Mouse (Mus musculus) myocyte (in vitro differentiated cells): ENCODE results near the gene Tbc1d23. TPM values are rescaled to one million over a fixed set of nuclear protein-coding genes. Genes with fewer than 3 reads are reported as not detected.
"Not testable (repeated sequence)": the region's sequence is repeated elsewhere in the genome, so short reads cannot be mapped to it uniquely, and the experiment has no call there.

ENCODE experiments used
- H3K27me3 ChIP-seq: one replicate; pipeline ENCODE4 v1.6.1; 2011; ENCODE audit not compliant: control insufficient read depth, insufficient read depth, insufficient read length
- H3K36me3 ChIP-seq: one replicate; pipeline ENCODE4 v1.6.1; 2011; ENCODE audit not compliant: control insufficient read depth, insufficient read depth
- H3K4me2 ChIP-seq: one replicate; pipeline ENCODE4 v1.6.1; 2011; ENCODE audit warnings: low read depth, control low read depth
- H3K4me3 ChIP-seq: one replicate; pipeline ENCODE4 v1.5.1; 2011; ENCODE audit warnings: mild to moderate bottlenecking, control low read depth, moderate library complexity
- H3K79me2 ChIP-seq: one replicate; pipeline ENCODE4 v1.6.1; 2011; ENCODE audit not compliant: control insufficient read depth, insufficient read depth
- H3ac ChIP-seq: one replicate; pipeline ENCODE4 v1.6.1; 2011; ENCODE audit not compliant: control insufficient read depth, insufficient read length
- CEBPB ChIP-seq: IDR thresholded peaks from 2 replicates; pipeline ENCODE4 v1.6.1; 2011; ENCODE audit warnings: mild to moderate bottlenecking, moderate library complexity; ENCODE audit not compliant: poor library complexity, insufficient read depth, severe bottlenecking
- E2F4 ChIP-seq: IDR thresholded peaks from one replicate; pipeline ENCODE4 v1.6.1; 2011; ENCODE audit warnings: mild to moderate bottlenecking, control low read depth, moderate library complexity; ENCODE audit not compliant: insufficient read depth
- MAX ChIP-seq: IDR thresholded peaks from one replicate; pipeline ENCODE4 v1.6.1; 2011; ENCODE audit warnings: low read depth, mild to moderate bottlenecking, control low read depth
- MYOD1 ChIP-seq, 3 experiments: IDR thresholded peaks; one replicate each; pipeline ENCODE4 v1.6.1; 2011; ENCODE audit warnings: control low read depth in 2 of 3, low read depth in 2 of 3, mild to moderate bottlenecking in 2 of 3, moderate library complexity in 1 of 3; ENCODE audit not compliant: insufficient read length in 2 of 3, control insufficient read depth in 1 of 3
- MYOG ChIP-seq, 3 experiments: IDR thresholded peaks; one replicate each; pipeline ENCODE4 v1.6.1; 2011; ENCODE audit warnings: control low read depth in 2 of 3, low read depth in 2 of 3, mild to moderate bottlenecking in 2 of 3; ENCODE audit not compliant: insufficient read length in 2 of 3, control insufficient read depth in 1 of 3, insufficient read depth in 1 of 3
- POLR2A ChIP-seq: IDR thresholded peaks from one replicate; pipeline ENCODE4 v1.6.1; 2011; ENCODE audit warnings: low read depth, mild to moderate bottlenecking, control low read depth, moderate library complexity; ENCODE audit not compliant: insufficient read length
- POLR2AphosphoS2 ChIP-seq: IDR thresholded peaks from one replicate; pipeline ENCODE4 v1.6.1; 2011; ENCODE audit warnings: low read depth, control low read depth; ENCODE audit not compliant: insufficient read length
- REST ChIP-seq: IDR thresholded peaks from one replicate; pipeline ENCODE4 v1.6.1; 2011; ENCODE audit warnings: mild to moderate bottlenecking, control low read depth, moderate library complexity; ENCODE audit not compliant: insufficient read depth, insufficient read length
- SRF ChIP-seq: IDR thresholded peaks from one replicate; pipeline ENCODE4 v1.6.1; 2011; ENCODE audit warnings: low read depth; ENCODE audit not compliant: control insufficient read depth, insufficient read length
- TCF12 ChIP-seq: IDR thresholded peaks from one replicate; pipeline ENCODE4 v1.6.1; 2011; ENCODE audit warnings: mild to moderate bottlenecking, control low read depth; ENCODE audit not compliant: poor library complexity, insufficient read depth, severe bottlenecking
- TCF3 ChIP-seq: IDR thresholded peaks from one replicate; pipeline ENCODE4 v1.6.1; 2011; ENCODE audit warnings: low read depth, control low read depth; ENCODE audit not compliant: insufficient read length
- USF1 ChIP-seq: IDR thresholded peaks from one replicate; pipeline ENCODE4 v1.6.1; 2011; ENCODE audit warnings: low read depth, mild to moderate bottlenecking, control low read depth, moderate library complexity
- polyA plus RNA-seq: library from polyadenylated mRNA; unstranded; fragments of >200 nt; fragmentation: generic; extraction: Trizol; gene quantifications from one replicate; pipeline ENCODE4 v1.2.1, GENCODE M21; 2012; ENCODE audit warnings: missing spikeins

Gene Tbc1d23
- polyA plus RNA-seq, 1 experiment: 9.6 TPM

DNA sequence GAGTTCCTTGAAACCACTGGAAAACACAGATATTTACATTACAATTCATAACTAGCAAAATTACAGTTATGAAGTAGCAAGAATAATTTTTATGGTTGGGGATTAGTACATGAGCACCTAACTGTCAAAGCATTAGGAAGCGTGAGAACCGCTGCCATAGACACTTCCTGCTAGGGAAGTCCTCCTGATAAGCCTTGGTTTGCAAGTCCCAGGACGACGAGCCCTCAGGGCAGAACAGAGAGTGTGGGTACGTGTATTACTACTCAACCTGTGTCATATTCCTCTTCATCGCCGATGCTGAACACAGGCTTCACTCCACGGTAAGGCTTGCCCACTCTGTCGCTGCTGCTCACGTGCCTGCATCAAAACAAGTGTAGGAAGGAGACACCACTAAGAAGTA, 53.6 kb downstream of the Tbc1d23 start:
- no peak overlapping the region for H3K4me2 ChIP-seq
- no peaks in the 10 kb centered on the region for H3K27me3 ChIP-seq
- no peak for TF ChIP-seq TCF12
- no peak for TF ChIP-seq POLR2A
- TF ChIP-seq CEBPB: no peak
- TF ChIP-seq MYOG (IDR thresholded peaks at IDR 0.05; ENCODE audit: control insufficient read depth in 1 of 3, insufficient read depth in 1 of 3, insufficient read length in 2 of 3, low read depth in 2 of 3): no peak
- TF ChIP-seq MYOD1 (IDR thresholded peaks at IDR 0.05; ENCODE audit: control insufficient read depth in 1 of 3, insufficient read length in 2 of 3, low read depth in 2 of 3): no peak
- TF ChIP-seq REST: no peak
- H3K36me3 ChIP-seq: peaks cover 13% of the 10 kb centered on the region
- H3ac ChIP-seq: no peak overlapping the region
- H3K4me3 ChIP-seq: no peak overlapping the region
- no peaks in the 10 kb centered on the region for H3K79me2 ChIP-seq

- no peaks in the 10 kb centered on the region for H3K79me2 ChIP-seq
- no peak overlapping the region for H3ac ChIP-seq
- no peak overlapping the region for H3K4me2 ChIP-seq
- no peak overlapping the region for H3K4me3 ChIP-seq
- no peak for TF ChIP-seq TCF12
- no peak for TF ChIP-seq MYOG (IDR thresholded peaks at IDR 0.05; ENCODE audit: control insufficient read depth in 1 of 3, insufficient read depth in 1 of 3, insufficient read length in 2 of 3, low read depth in 2 of 3)
- no peak for TF ChIP-seq USF1
- TF ChIP-seq TCF3: no peak
- TF ChIP-seq REST: no peak
- TF ChIP-seq CEBPB: no peak
- no peak for TF ChIP-seq MYOD1 (IDR thresholded peaks at IDR 0.05; ENCODE audit: control insufficient read depth in 1 of 3, insufficient read length in 2 of 3, low read depth in 2 of 3)
- TF ChIP-seq POLR2A: no peak
- H3K27me3 ChIP-seq: no peaks in the 10 kb centered on the region
- H3K36me3 ChIP-seq: peaks cover 13% of the 10 kb centered on the region
These were observed 54.0 kb downstream of the Tbc1d23 start for GRCm38 (mm10) chr16:57177254-57177653.

- H3K79me2 ChIP-seq: no peaks in the 10 kb centered on the region
- no peak overlapping the region for H3ac ChIP-seq
- peaks cover 13% of the 10 kb centered on the region for H3K36me3 ChIP-seq
- H3K4me2 ChIP-seq: no peak overlapping the region
- H3K4me3 ChIP-seq: no peak overlapping the region
- TF ChIP-seq POLR2AphosphoS2 (no peak), POLR2A (no peak), MYOG (IDR thresholded peaks at IDR 0.05; ENCODE audit: control insufficient read depth in 1 of 3, insufficient read depth in 1 of 3, insufficient read length in 2 of 3, low read depth in 2 of 3) (no peak)
- no peaks in the 10 kb centered on the region for H3K27me3 ChIP-seq
These were observed 55.0 kb downstream of the Tbc1d23 start for GRCm38 (mm10) chr16:57176276-57176675.

DNA sequence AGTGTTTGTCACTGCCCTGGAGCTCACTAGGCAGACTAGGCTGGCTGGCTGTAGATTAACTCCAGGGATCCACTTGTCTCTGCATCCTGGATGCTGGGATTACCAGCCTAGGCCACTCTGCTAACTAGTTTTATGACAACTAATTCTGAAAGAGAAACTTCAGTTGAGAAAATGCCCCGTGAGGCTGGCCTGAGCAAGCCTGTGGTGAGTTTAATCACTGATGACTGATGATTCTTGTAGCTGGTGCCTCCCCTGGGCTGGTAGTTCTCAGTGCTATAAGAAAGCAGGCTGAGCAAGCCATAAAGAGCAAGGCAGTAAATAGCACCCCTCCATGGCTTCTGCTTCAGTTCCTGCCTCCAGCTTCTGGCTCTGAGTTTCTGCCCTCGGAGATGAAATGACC, 55.6 kb downstream of the Tbc1d23 start:
- no peak overlapping the region for H3ac ChIP-seq
- H3K27me3 ChIP-seq: no peaks in the 10 kb centered on the region
- TF ChIP-seq MYOG (IDR thresholded peaks at IDR 0.05; ENCODE audit: control insufficient read depth in 1 of 3, insufficient read depth in 1 of 3, insufficient read length in 2 of 3, low read depth in 2 of 3) (no peak), MAX (no peak), CEBPB (no peak), MYOD1 (IDR thresholded peaks at IDR 0.05; ENCODE audit: control insufficient read depth in 1 of 3, insufficient read length in 2 of 3, low read depth in 2 of 3) (no peak), TCF3 (no peak), TCF12 (no peak), REST (no peak), POLR2AphosphoS2 (no peak), E2F4 (no peak)
- no peaks in the 10 kb centered on the region for H3K79me2 ChIP-seq
- H3K4me3 ChIP-seq: no peak overlapping the region
- no peak overlapping the region for H3K4me2 ChIP-seq
- H3K36me3 ChIP-seq: peaks cover 18% of the 10 kb centered on the region

GRCm38 (mm10) chr16:57174480-57174879, 56.8 kb downstream of the Tbc1d23 start:
- H3ac ChIP-seq, H3K4me2 ChIP-seq, H3K27me3 ChIP-seq, H3K79me2 ChIP-seq, H3K4me3 ChIP-seq: not testable (repeated sequence)
- peaks cover 24% of the 10 kb centered on the region for H3K36me3 ChIP-seq

DNA sequence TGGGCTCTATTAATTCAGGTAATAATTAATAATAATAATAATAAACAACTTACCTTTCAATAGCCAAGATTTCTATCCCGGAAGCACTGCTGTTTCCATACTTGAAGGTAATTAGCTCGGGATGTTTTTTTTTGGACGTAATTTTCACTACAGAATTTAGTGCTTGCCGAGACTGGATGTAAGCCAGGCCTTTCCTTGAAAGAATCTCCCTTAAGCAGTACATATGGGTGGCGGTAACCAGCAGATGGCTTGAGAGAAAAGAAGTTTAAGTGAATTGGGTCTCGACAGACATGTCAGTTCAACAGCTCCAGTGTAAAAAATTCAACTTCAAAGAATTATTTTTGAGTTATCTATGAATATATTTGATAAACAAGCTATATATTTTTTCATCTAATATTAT, 59.7 kb downstream of the Tbc1d23 start:
- Histone ChIP-seq H3K79me2 (no peaks in the 10 kb centered on the region), H3K4me2 (no peak overlapping the region), H3K36me3 (peaks cover 22% of the 10 kb centered on the region), H3ac (no peak overlapping the region), H3K27me3 (no peaks in the 10 kb centered on the region), H3K4me3 (no peak overlapping the region)
- TF ChIP-seq MAX: no peak
- no peak for TF ChIP-seq SRF
- no peak for TF ChIP-seq REST
- TF ChIP-seq POLR2A: no peak
- no peak for TF ChIP-seq E2F4
- TF ChIP-seq CEBPB: no peak
- TF ChIP-seq MYOD1 (IDR thresholded peaks at IDR 0.05; ENCODE audit: control insufficient read depth in 1 of 3, insufficient read length in 2 of 3, low read depth in 2 of 3): no peak
- no peak for TF ChIP-seq TCF3
- no peak for TF ChIP-seq POLR2AphosphoS2
- TF ChIP-seq USF1: no peak
- no peak for TF ChIP-seq MYOG (IDR thresholded peaks at IDR 0.05; ENCODE audit: control insufficient read depth in 1 of 3, insufficient read depth in 1 of 3, insufficient read length in 2 of 3, low read depth in 2 of 3)
- TF ChIP-seq TCF12: no peak
